Mouse (Mus musculus): ENCODE data around the gene Gmnc. TPM values are rescaled to one million over a fixed set of nuclear protein-coding genes. Genes with fewer than 3 reads are reported as not detected.

The Gmnc gene
- not detected for total RNA-seq (2021)

DNA sequence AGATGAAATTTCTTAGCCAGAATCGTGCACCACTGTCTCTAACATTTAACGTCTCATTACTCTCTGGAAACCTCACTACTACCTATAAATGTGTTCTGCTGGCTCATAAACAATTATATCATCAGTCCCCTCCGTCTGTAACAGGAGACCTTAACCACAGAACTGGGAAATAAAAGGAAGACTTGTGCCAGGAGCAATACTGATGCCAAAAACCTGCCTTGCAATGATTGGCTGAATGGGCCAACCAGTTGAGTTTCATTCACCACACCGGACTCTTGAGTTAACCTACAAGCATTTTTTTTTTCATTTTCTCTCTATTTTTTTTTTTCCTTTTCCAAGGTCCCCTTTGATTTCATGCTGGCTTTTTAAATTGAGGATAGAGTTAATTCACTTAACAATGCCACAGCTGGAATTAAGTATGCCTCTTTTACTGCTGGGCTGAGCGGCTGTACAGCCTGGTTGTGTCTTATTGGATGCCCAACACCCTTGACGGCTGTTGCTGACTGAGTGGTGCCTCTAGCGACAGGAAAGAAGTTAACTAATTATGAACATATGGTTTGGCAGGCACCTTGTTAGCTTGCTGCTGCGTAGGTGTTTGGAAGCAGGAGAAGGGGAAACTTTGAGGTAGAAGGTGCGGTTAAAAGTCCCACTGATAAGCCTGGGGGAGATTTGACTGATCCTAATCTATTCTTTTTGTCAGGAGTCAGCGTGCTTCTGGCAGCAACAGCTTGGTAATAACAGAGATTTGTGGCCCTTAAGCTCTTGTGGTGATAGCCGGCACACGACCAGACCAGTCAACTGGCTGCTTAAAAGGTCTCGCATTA is at the start of gene Gmnc:
Gmnc (minus strand) TSS at position 176 of the 824 bp plus-strand sequence.
- no peak for DNase-seq

DNA sequence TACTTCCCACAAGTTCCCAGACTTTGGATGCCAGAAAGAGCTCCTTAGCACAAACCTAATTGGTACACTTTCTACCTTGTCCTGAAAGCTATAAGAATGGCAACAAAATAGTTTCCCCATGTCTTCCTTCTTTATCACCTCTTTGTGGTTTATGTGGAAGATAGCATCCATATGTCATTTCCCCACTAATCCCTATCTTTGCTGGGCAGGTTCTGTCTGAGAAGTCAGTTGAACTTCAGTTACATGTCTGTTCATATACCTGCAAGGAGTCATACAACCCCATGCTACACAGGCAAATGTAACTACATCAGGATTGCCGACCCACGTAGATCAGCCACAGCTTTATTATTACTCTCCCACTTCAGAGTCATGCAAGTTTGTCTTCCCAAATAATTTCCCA is 35.8 kb upstream of the Gmnc start:
- DNase-seq: no peak

DNA sequence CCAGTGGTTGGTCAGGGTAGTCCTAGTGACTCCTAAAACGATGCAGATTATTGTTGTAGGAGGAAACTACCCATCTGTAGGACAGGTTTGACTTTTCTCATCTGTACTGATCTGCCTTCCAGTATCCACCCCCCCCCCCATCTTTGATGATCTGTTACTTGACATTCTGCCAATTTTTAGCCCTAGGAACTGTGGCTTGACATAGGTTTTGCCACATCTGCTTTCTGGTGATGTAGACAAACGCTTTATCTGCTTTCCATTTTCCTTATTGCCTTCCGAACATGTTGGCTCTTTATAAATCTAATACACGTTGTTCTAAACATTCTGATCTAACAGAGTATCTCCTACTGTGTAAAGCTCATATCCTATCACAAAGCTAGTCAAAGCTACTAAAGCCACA is 34.8 kb upstream of the Gmnc start:
- DNase-seq: no peak

DNA sequence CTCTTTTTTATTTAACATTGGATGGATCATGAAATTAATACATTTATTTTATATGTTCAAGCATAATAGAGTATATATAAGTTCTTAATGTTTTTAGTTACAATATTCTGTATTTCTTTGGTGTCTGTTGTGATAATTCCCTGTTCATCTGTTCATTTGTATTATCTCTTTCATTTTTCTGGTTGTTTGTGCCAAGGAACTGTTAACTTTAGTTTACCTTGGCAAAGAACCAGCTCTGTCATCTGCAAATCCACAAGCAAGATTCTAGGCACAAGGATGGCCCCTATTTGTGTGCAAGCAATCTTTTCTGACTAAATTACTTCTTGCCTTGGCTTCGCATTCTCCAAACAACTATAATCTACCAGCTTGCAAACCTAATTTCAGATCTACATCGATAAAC is 31.3 kb upstream of the Gmnc start:
- DNase-seq: no peak

DNA sequence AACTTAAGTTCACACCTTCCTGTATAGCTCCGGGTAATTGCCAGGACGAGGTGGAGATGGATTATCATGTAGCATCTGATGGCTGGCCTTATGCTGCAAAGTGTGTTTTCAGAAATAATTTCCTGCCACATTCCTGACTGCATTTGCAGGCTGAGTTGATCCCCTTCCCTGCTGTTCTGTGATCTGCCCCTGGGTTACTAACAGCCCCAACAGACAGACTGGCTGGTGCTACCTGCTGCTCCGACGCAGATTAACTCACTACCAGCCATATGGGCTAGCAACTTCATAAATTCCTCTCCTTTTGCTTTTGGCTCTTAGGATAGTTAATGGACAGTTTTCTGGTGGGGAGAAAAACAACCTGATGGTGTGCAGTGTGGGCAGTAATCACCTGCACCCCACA is 25.9 kb upstream of the Gmnc start:
- no peak for DNase-seq

DNA sequence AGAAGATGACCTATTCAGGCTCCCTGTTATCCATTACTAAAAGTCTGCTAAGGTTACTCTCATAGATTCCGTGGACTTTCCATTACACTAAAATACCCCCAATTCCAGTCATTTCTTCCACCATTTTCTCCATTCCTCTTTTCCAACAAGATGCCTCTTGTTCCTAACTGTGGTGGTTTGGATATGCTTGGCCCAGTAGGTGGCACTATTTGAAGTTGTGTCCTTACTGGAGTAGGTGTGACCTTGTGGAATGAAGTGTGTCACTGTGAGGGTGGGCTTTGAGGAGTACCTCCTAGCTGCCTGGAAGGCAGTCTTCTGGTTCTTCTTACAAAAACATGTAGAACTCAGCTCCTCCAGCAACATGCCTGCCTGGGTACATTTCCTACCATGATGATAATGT is 11.3 kb upstream of the Gmnc start:
- no peak for DNase-seq

DNA sequence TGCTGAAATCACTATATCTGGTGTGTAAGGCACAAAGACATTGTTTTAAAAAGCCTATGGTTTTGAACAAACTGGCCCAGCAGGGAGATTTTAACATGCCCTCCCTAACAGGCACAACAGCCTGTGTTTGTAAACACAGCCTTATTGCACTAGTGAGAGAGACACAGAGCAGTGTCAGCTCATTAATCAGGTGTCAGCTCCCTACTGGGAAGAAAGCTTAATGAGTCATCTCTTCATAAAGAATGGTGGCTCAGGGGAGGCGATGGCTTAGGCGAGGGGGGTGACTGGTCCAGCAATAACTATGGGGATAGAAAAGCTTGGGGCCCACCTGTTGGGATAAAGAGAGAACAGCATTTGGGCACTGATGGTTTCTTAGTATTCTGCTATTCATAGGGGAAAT is 8.1 kb upstream of the Gmnc start:
- no peak for DNase-seq

DNA sequence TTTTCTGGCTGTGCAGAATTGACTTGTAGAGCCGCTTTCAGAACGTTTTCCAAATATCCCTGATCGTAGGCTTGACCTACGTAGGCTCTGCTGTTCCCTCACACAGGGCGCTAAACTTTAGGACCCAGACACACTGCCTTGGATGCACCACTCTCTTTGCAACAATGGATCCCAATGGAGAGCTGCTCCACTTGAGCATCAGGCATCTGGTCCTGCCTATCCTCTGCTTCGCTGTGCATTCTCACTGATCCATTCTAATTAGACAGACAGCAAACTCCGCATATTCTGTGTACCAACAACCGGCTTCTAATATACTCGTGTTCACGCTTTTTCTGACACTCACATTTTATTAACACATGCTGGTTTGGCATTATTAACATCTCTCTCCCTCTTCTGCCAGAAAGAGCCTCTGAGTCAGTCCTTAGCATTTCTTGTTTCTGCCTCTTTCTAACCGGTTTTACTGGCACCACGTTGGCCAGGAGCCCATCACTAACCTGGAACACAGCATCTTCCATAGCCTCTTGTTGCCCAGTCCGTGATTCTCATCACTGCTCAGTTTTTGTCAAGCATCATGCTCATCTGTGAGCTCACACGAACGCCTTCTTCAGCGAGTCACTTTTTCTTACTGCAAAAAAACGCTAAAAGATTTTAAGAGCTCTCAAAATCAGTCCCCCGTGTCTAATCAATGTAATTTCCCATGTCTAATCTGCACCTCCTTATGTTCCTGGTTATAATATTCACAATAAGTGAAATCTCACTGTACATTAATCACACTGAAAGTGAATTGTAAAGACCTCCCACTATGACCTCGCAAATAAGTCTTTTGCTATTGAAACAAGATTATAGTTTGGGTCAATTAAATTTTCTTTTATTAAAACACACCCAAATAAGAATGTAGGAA is 1.8 kb downstream of the Gmnc start:
- no peak for DNase-seq

DNA sequence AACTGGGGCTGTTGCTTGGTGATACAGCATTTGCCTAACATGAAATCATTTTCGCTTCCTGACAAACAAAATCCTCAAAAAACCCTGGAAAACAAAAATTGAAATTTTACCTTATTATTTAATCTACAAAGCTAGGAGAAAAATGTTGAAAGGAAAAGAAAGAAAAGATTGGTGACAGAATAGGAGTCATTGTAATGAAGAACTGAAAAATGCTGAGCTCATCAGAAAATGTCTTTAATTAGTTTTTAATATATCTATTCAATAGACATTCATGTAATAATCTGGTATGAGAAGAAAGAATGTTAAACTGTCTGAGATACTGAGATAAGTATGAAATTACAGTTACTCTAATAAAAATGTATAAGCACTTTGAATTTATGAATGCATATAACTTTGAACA is 3.3 kb downstream of the Gmnc start:
- no peak for DNase-seq

DNA sequence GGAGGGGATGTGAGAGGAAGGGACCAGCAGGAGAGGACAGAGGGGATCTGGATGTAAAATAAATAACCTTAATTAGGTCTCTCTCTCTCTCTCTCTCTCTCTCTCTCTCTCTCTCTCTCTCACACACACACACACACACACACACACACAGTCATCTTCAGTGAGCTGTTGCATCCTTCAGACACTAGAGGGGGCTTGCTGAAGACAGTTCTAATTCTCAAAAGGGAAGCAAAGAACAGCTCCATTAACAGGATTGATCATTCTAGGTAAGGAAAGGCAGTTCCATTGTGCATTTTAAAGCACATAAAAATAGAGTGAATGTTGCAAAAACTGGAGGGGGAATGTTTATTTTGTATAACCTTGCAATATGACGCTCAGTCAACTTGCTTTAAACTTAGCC is 5.7 kb downstream of the Gmnc start:
- no peak for DNase-seq

DNA sequence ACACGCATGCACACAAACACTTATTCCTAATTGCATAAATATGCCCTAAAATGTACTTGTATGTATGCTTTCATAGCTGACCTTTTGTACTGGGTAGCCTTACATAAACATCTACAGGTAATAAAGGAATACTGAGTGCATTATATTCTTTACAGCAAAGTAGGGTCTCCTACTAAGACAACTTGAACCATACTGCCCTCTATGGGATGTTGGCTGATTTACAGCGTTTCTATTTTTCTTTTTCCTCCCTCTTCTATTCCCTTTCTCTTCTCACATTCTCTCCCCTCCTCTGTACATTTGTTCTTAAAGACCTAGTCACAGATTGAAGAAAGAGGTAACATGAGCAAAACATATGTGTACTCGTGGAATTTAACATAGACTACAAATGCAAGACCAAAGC is 9.3 kb downstream of the Gmnc start:
- no peak for DNase-seq

DNA sequence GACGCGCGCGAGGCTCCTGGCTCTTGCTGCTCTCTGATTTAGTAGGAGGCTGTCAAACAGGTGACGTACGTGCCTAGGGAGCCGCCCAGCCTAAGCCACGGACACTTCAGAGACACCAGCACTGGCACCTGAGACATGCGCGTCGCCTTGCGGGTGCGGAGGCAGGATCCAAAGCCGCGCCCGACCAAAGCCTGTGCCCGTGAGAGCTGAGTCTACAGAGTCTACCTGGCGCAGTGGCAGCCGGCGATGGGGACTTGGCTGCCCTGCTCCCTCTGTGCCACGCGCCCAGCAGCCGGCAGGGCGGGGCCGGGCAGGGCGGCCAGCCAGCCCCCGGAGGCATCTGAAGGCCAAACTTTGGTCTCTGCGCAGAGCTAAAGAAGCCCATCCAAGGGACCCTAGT is 23.5 kb downstream of the Gmnc start:
- peak; percentile 24 for DNase-seq

DNA sequence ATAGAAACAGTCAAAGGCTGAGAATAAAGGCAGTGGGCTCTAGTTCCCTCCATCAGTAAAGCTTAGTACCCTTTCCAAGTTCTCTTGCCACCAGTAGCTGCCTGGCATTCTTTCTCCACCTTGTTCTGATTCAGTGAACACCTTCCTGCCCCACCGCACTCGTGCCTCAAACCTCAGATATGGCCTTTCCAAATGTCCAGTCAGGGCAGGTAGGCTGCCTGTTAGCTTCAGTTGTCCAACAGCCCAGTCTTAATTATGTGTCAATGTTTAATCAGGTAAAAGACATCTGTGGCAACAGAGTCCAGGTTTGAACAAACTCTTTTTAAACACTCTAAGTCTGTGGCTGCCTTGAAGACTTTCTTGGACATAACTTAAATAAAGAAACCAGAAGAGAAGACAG is 24.6 kb downstream of the Gmnc start:
- no peak for DNase-seq

DNA sequence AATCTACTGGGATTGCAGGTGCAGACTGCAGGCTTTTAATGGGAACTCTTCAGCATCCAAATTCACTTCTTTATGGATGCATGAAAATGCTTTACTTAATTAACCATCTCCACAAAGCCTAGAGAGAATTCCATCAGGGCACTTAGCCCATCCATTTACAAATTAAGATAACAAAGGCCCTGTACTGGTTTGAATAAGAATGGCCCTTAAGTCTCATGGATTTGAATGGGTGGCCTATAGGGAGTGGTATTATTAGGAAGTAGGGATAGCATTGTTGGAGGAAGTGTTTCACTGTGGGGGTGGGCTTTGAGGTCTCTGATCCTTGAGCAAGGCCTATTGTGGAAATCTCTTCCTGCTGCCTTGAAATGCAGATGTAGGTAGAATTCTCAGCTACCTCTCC is 29.5 kb downstream of the Gmnc start:
- DNase-seq: no peak

DNA sequence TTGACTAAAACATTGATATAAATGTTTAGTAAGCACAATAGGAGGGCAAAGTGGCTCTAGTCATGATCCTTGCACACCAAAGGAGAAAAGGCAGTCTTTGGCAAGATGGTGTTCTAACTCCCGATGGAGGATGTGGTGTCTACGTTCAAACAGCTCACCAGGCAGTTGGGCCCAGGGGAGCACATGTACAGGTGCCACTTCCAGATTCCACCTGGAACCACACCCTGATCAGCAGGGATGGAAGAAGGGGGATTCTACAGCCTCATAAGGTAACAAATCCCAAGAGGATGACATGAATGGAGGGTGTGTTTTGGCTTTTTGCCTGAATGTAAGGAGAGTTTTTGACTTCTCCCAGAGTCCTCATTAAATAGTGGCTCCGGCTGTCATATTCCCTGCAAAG is 39.9 kb downstream of the Gmnc start:
- no peak for DNase-seq

DNA sequence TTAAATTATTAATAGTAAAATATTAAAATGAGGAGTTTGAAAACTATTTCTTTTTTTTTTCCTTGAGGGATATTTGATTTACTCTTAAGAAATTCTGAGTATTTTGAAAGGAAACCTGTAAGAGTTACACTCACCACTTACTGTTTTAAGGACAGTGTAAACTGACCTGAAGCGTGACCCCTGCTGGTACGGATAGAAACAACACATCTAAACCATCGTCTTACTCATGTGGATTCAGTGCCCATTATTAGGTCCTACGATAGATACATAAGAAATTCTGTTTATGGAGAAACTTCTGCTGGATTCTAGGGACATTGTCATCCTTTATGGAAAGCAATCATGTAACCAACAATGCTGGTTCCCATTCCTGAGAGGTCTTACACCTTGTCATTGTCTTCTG is 41.2 kb downstream of the Gmnc start:
- DNase-seq: no peak

DNA sequence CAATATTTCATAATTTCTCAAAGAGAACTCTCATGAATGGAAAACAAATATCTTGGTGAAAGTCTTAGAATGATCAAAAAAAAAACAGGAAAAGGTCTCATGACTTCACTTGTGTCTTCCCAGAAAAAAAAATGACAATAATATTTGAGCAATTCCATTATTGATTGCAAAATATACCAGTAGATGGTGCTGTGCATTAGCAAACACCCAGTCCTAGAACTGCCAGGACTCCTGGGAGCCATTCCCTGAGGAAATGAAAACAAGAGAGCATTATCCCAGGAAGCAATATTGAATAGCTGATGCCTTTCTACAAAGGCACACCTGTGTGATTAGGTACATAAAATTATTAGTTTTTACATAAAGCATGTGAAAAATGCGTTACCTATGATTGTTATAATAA is 87.5 kb downstream of the Gmnc start:
- no peak for DNase-seq

DNA sequence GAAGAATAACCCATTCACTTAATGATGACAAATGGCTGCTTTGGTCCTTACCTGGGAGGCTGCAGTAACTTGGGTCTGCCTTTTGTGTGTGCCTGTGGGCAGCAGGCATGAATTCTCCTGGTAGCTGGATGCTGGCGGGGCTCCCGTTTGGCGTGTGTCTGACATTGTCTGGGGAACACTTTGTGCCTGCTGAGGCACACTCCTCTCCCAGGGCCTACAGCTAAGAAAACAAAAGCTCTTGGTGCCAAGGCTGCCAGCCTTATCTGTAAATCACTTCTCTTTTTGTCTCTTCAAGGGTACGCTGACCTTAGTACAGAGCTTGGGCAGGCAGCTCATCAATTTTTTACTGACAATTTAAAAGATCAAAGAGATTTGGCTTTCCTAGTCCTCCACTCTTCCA is 90.0 kb downstream of the Gmnc start:
- DNase-seq: peak; percentile 6

DNA sequence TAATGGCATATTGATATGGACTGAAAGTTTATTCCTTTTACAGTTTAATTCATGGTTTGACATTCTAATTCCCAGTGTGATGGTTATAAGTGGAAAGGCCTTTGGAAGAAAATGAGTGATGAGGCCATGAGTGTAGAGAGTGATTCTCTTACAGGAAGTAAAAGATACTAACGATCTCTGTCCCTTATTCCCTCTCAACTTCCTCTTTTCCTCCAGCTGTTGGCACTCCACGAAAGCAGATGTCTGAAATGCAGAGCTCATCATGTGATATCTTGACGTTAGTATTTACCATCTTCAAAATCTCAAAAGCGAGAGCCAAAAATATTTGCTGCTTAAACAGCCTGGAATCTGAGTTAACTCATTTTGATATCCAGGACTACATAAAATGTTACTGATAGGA is 105.1 kb downstream of the Gmnc start:
- DNase-seq: no peak

DNA sequence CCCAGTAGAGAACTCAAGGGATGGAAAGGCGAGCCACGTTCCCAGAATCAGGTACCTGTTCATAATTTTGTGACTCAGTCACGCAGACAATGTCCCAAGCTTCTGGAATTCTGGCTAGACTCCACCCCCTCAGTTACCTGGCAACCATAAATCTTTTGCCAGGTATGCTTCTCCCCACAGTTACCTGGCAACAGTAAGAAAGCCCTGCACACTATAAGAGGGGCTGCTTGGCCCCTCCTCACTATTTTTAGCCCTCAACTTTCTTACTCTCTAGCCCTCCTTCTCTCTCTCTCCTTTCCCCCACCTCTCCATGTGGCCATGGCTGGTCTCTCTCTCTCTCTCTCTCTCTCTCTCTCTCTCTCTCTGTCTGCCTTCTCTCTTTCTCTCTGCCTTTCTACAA is 114.6 kb downstream of the Gmnc start:
- no peak for DNase-seq
